Mouse (Mus musculus): ENCODE data around the gene Rftn1. TPM values are rescaled to one million over a fixed set of nuclear protein-coding genes. Genes with fewer than 3 reads are reported as not detected.
"Not testable (repeated sequence)": the region's sequence is repeated elsewhere in the genome, so short reads cannot be mapped to it uniquely, and the experiment has no call there.

The Rftn1 gene
- total RNA-seq, 1 experiment from 2014 or later = 68.2 TPM

- not testable (repeated sequence) for ATAC-seq (replicated peaks; ENCODE audit: insufficient number of reproducible peaks, low FRiP score, low TSS enrichment, poor library complexity, severe bottlenecking)
Measured at GRCm38 (mm10) chr17:50205840-50206239, 15.4 kb upstream of the Rftn1 start.

- ATAC-seq (replicated peaks; ENCODE audit: insufficient number of reproducible peaks, low FRiP score, low TSS enrichment, poor library complexity, severe bottlenecking) = no peak
Measured at GRCm38 (mm10) chr17:50205152-50205782, 14.8 kb upstream of the Rftn1 start.

- no peak for ATAC-seq (replicated peaks; ENCODE audit: insufficient number of reproducible peaks, low FRiP score, low TSS enrichment, poor library complexity, severe bottlenecking)
Measured at GRCm38 (mm10) chr17:50201828-50202445, 11.5 kb upstream of the Rftn1 start.

- ATAC-seq (replicated peaks; ENCODE audit: insufficient number of reproducible peaks, low FRiP score, low TSS enrichment, poor library complexity, severe bottlenecking) = no peak
Measured at GRCm38 (mm10) chr17:50199075-50199850, 8.8 kb upstream of the Rftn1 start.

- peak; percentile 34; the same call in 1 of the 2 replicates for ATAC-seq (replicated peaks; ENCODE audit: insufficient number of reproducible peaks, low FRiP score, low TSS enrichment, poor library complexity, severe bottlenecking)
Measured at GRCm38 (mm10) chr17:50197572-50197971, 7.1 kb upstream of the Rftn1 start.

GRCm38 (mm10) chr17:50196005-50196672 is 5.7 kb upstream of the Rftn1 start:
- ATAC-seq (replicated peaks; ENCODE audit: insufficient number of reproducible peaks, low FRiP score, low TSS enrichment, poor library complexity, severe bottlenecking) = no peak

GRCm38 (mm10) chr17:50195399-50195798 is 4.9 kb upstream of the Rftn1 start:
- ATAC-seq (replicated peaks; ENCODE audit: insufficient number of reproducible peaks, low FRiP score, low TSS enrichment, poor library complexity, severe bottlenecking) = no peak

GRCm38 (mm10) chr17:50194541-50194940 is 4.1 kb upstream of the Rftn1 start:
- no peak for ATAC-seq (replicated peaks; ENCODE audit: insufficient number of reproducible peaks, low FRiP score, low TSS enrichment, poor library complexity, severe bottlenecking)

GRCm38 (mm10) chr17:50193653-50194052 is 3.2 kb upstream of the Rftn1 start:
- no peak for ATAC-seq (replicated peaks; ENCODE audit: insufficient number of reproducible peaks, low FRiP score, low TSS enrichment, poor library complexity, severe bottlenecking)

- peak; percentile 38 for ATAC-seq (replicated peaks; ENCODE audit: insufficient number of reproducible peaks, low FRiP score, low TSS enrichment, poor library complexity, severe bottlenecking)
Measured at GRCm38 (mm10) chr17:50192376-50192940, 2.0 kb upstream of the Rftn1 start.

GRCm38 (mm10) chr17:50191318-50191957 is 964 bp upstream of the Rftn1 start:
- no peak for ATAC-seq (replicated peaks; ENCODE audit: insufficient number of reproducible peaks, low FRiP score, low TSS enrichment, poor library complexity, severe bottlenecking)

GRCm38 (mm10) chr17:50189381-50190012 is 977 bp downstream of the Rftn1 start:
- ATAC-seq (replicated peaks; ENCODE audit: insufficient number of reproducible peaks, low FRiP score, low TSS enrichment, poor library complexity, severe bottlenecking) = peak; percentile 44

GRCm38 (mm10) chr17:50188662-50189345 is 1.7 kb downstream of the Rftn1 start:
- ATAC-seq (replicated peaks; ENCODE audit: insufficient number of reproducible peaks, low FRiP score, low TSS enrichment, poor library complexity, severe bottlenecking) = no peak

GRCm38 (mm10) chr17:50185616-50186015 is 4.9 kb downstream of the Rftn1 start:
- ATAC-seq (replicated peaks; ENCODE audit: insufficient number of reproducible peaks, low FRiP score, low TSS enrichment, poor library complexity, severe bottlenecking) = no peak

GRCm38 (mm10) chr17:50185083-50185482 is 5.4 kb downstream of the Rftn1 start:
- no peak for ATAC-seq (replicated peaks; ENCODE audit: insufficient number of reproducible peaks, low FRiP score, low TSS enrichment, poor library complexity, severe bottlenecking)

GRCm38 (mm10) chr17:50184217-50185038 is 6.0 kb downstream of the Rftn1 start:
- no peak for ATAC-seq (replicated peaks; ENCODE audit: insufficient number of reproducible peaks, low FRiP score, low TSS enrichment, poor library complexity, severe bottlenecking)

- ATAC-seq (replicated peaks; ENCODE audit: insufficient number of reproducible peaks, low FRiP score, low TSS enrichment, poor library complexity, severe bottlenecking) = no peak
Measured at GRCm38 (mm10) chr17:50183300-50183699, 7.2 kb downstream of the Rftn1 start.

Data from monocyte, adult 5-6 weeks (primary cell).